Mouse (Mus musculus) skeletal muscle tissue, adult 2 months (tissue): ENCODE data around the gene Mrgbp.
A peak's percentile ranks its signal among the peaks of the same experiment; 100 is the strongest.

Experiments used
- DNase-seq: peaks from one replicate; pipeline ENCODE4 v3.0.0-alpha.2; 2012; ENCODE audit warnings: low read depth, low spot score

Gene Mrgbp

GRCm38 (mm10) chr2:180589123-180589831 lies 8.2 kb downstream of the Mrgbp start, which contains the start of gene Ogfr:
Gene Ogfr, plus strand, starts transcription at chr2:180589245.
- peak; percentile 58 for DNase-seq

GRCm38 (mm10) chr2:180597490-180597889 lies 16.4 kb downstream of the Mrgbp start, which contains the start of gene Col9a3:
Gene Col9a3, plus strand, starts transcription at chr2:180597790.
- DNase-seq, result no peak

- no peak for DNase-seq
Observed at GRCm38 (mm10) chr2:180598157-180598705, 17.1 kb downstream of the Mrgbp start.

- no peak for DNase-seq
Observed at GRCm38 (mm10) chr2:180600569-180601021, 19.5 kb downstream of the Mrgbp start.

- no peak for DNase-seq
Observed at GRCm38 (mm10) chr2:180604781-180605180, 23.7 kb downstream of the Mrgbp start.

- no peak for DNase-seq
Observed at GRCm38 (mm10) chr2:180610283-180610682, 29.2 kb downstream of the Mrgbp start.

- DNase-seq, result no peak
Observed at GRCm38 (mm10) chr2:180611882-180612281, 30.8 kb downstream of the Mrgbp start.
